Mouse (Mus musculus) adrenal gland, postnatal 36 days (tissue): ENCODE data around the gene Onecut3. TPM values are rescaled to one million over a fixed set of nuclear protein-coding genes. Genes with fewer than 3 reads are reported as not detected.

Experiments
- DNase-seq, 2 experiments: peaks; one replicate each; pipeline ENCODE4 v3.0.0; 2021; ENCODE audit warnings: mixed read lengths in 1 of 2
- long read RNA-seq, 2 experiments: library from polyadenylated mRNA; stranded (forward); transcript quantifications; one replicate each; pipeline ENCODE4 v2.0.0; 2021; ENCODE audit warnings: borderline sequencing depth in 2 of 2
- total RNA-seq, 2 experiments: library from RNA; stranded (reverse); gene quantifications; 2 replicates each; pipeline ENCODE4 v1.2.3; 2021

Gene Onecut3
- not detected for total RNA-seq
- long read RNA-seq, experiment 1 = 0 reads
- long read RNA-seq, experiment 2 = 0 reads

GRCm38 (mm10) chr10:80494732-80495131 is at the start of gene Onecut3:
Gene Onecut3, plus strand, starts transcription at chr10:80494835.
- DNase-seq = peak; percentile 58 to 76

GRCm38 (mm10) chr10:80445052-80445451 is 49.6 kb upstream of the Onecut3 start:
- no peak for DNase-seq

GRCm38 (mm10) chr10:80445898-80446601 is 48.6 kb upstream of the Onecut3 start:
- peak; percentile 80 to 81 for DNase-seq

- DNase-seq = no peak
These were observed 44.0 kb upstream of the Onecut3 start for GRCm38 (mm10) chr10:80450599-80450998.

- DNase-seq = no peak
These were observed 41.0 kb upstream of the Onecut3 start for GRCm38 (mm10) chr10:80453601-80454000.

- no peak for DNase-seq
These were observed 39.9 kb upstream of the Onecut3 start for GRCm38 (mm10) chr10:80454781-80455180.

- no peak for DNase-seq
These were observed 38.9 kb upstream of the Onecut3 start for GRCm38 (mm10) chr10:80455697-80456096.

GRCm38 (mm10) chr10:80459236-80459635 is 35.4 kb upstream of the Onecut3 start:
- DNase-seq = no peak

GRCm38 (mm10) chr10:80459671-80460070 is 35.0 kb upstream of the Onecut3 start:
- DNase-seq = no peak

GRCm38 (mm10) chr10:80460324-80460723 is 34.3 kb upstream of the Onecut3 start:
- DNase-seq = no peak

GRCm38 (mm10) chr10:80461346-80461745 is 33.3 kb upstream of the Onecut3 start:
- no peak for DNase-seq

GRCm38 (mm10) chr10:80464381-80465035 is 30.1 kb upstream of the Onecut3 start:
- peak in 1 of 2 experiments; percentile 27 for DNase-seq

- no peak for DNase-seq
These were observed 29.6 kb upstream of the Onecut3 start for GRCm38 (mm10) chr10:80465066-80465465.

- peak; percentile 92 to 95 for DNase-seq
These were observed 19.2 kb upstream of the Onecut3 start for GRCm38 (mm10) chr10:80475290-80475959.

- DNase-seq = no peak
These were observed 16.1 kb upstream of the Onecut3 start for GRCm38 (mm10) chr10:80478531-80478930.

GRCm38 (mm10) chr10:80481002-80481401 is 13.6 kb upstream of the Onecut3 start:
- DNase-seq = no peak

GRCm38 (mm10) chr10:80486862-80487379 is 7.7 kb upstream of the Onecut3 start:
- peak in 1 of 2 experiments; percentile 27 for DNase-seq

- DNase-seq = peak; percentile 61 to 66
These were observed 4.6 kb upstream of the Onecut3 start for GRCm38 (mm10) chr10:80490051-80490450.

- no peak for DNase-seq
These were observed 1.3 kb downstream of the Onecut3 start for GRCm38 (mm10) chr10:80495901-80496300.

GRCm38 (mm10) chr10:80496421-80496820 is 1.8 kb downstream of the Onecut3 start:
- no peak for DNase-seq

- DNase-seq = no peak
These were observed 7.7 kb downstream of the Onecut3 start for GRCm38 (mm10) chr10:80502291-80502690.

- DNase-seq = no peak
These were observed 8.2 kb downstream of the Onecut3 start for GRCm38 (mm10) chr10:80502819-80503314.
